Mouse (Mus musculus): ENCODE measurements around the gene Coq8b. TPM values are rescaled to one million over a fixed set of nuclear protein-coding genes. Genes with fewer than 3 reads are reported as not detected.

Coq8b gene
- polyA plus RNA-seq, 1 experiment from 2014 or later, result 27.2 TPM

- Histone ChIP-seq H3K36me3 (ENCODE audit: control insufficient read depth, insufficient read depth) (peaks cover 3% of the 10 kb centered on the region; the same call in 1 of the 2 replicates), H3K27ac (ENCODE audit: low read length) (no peak overlapping the region), H3K9ac (replicated peaks; ENCODE audit: low read depth, low read length) (no peak overlapping the region), H3K4me2 (ENCODE audit: low read length) (no peak overlapping the region), H3K9me3 (ENCODE audit: control insufficient read depth, low read length) (no peaks in the 10 kb centered on the region), H3K4me3 (replicated peaks; ENCODE audit: low read length) (no peak overlapping the region), H3K4me1 (replicated peaks; ENCODE audit: control insufficient read depth, insufficient read depth, low read length) (peaks cover 15% of the 10 kb centered on the region), H3K27me3 (replicated peaks; ENCODE audit: control insufficient read depth, insufficient read depth, low read length) (no peaks in the 10 kb centered on the region)
- no peak for ATAC-seq
These were observed 34.5 kb upstream of the Coq8b start for GRCm38 (mm10) chr7:27198355-27198754.

GRCm38 (mm10) chr7:27198779-27199178 lies 34.0 kb upstream of the Coq8b start:
- Histone ChIP-seq H3K4me2 (ENCODE audit: low read length) (no peak overlapping the region), H3K27ac (ENCODE audit: low read length) (no peak overlapping the region), H3K4me3 (replicated peaks; ENCODE audit: low read length) (no peak overlapping the region), H3K9ac (replicated peaks; ENCODE audit: low read depth, low read length) (no peak overlapping the region), H3K27me3 (replicated peaks; ENCODE audit: control insufficient read depth, insufficient read depth, low read length) (no peaks in the 10 kb centered on the region), H3K4me1 (replicated peaks; ENCODE audit: control insufficient read depth, insufficient read depth, low read length) (peaks cover 11% of the 10 kb centered on the region), H3K36me3 (ENCODE audit: control insufficient read depth, insufficient read depth) (no peaks in the 10 kb centered on the region; the same call in 1 of the 2 replicates), H3K9me3 (ENCODE audit: control insufficient read depth, low read length) (no peaks in the 10 kb centered on the region)
- ATAC-seq, result no peak
- WGBS, result 93% methylated on average over 8 of the region's 8 CpGs

- Histone ChIP-seq H3K27me3 (replicated peaks; ENCODE audit: control insufficient read depth, insufficient read depth, low read length) (no peaks in the 10 kb centered on the region), H3K9ac (replicated peaks; ENCODE audit: low read depth, low read length) (no peak overlapping the region), H3K36me3 (ENCODE audit: control insufficient read depth, insufficient read depth) (peaks cover 6% of the 10 kb centered on the region; the same call in 1 of the 2 replicates), H3K27ac (ENCODE audit: low read length) (no peak overlapping the region), H3K4me1 (replicated peaks; ENCODE audit: control insufficient read depth, insufficient read depth, low read length) (no peaks in the 10 kb centered on the region), H3K4me3 (replicated peaks; ENCODE audit: low read length) (no peak overlapping the region), H3K4me2 (ENCODE audit: low read length) (no peak overlapping the region), H3K9me3 (ENCODE audit: control insufficient read depth, low read length) (no peaks in the 10 kb centered on the region)
- ATAC-seq, result no peak
- WGBS, result 94% methylated on average over 8 of the region's 8 CpGs
These were observed 28.9 kb upstream of the Coq8b start for GRCm38 (mm10) chr7:27203730-27204449.

- H3K4me1 ChIP-seq (replicated peaks; ENCODE audit: control insufficient read depth, insufficient read depth, low read length), result no peaks in the 10 kb centered on the region
- whole genome bisulfite sequencing, result 94% methylated on average over 2 of the region's 2 CpGs
- H3K4me2 ChIP-seq (ENCODE audit: low read length), result no peak overlapping the region
- H3K27ac ChIP-seq (ENCODE audit: low read length), result no peak overlapping the region
- H3K9me3 ChIP-seq (ENCODE audit: control insufficient read depth, low read length), result no peaks in the 10 kb centered on the region
- H3K4me3 ChIP-seq (replicated peaks; ENCODE audit: low read length), result no peak overlapping the region
- peaks cover 23% of the 10 kb centered on the region for H3K36me3 ChIP-seq (ENCODE audit: control insufficient read depth, insufficient read depth)
- no peak overlapping the region for H3K9ac ChIP-seq (replicated peaks; ENCODE audit: low read depth, low read length)
- no peaks in the 10 kb centered on the region for H3K27me3 ChIP-seq (replicated peaks; ENCODE audit: control insufficient read depth, insufficient read depth, low read length)
- no peak for ATAC-seq
These were observed 20.2 kb upstream of the Coq8b start for GRCm38 (mm10) chr7:27212626-27213025.

- 85% methylated on average over 7 of the region's 7 CpGs for WGBS
- no peak overlapping the region for H3K9ac ChIP-seq (replicated peaks; ENCODE audit: low read depth, low read length)
- H3K36me3 ChIP-seq (ENCODE audit: control insufficient read depth, insufficient read depth), result peaks cover 14% of the 10 kb centered on the region
- peaks cover 5% of the 10 kb centered on the region for H3K4me1 ChIP-seq (replicated peaks; ENCODE audit: control insufficient read depth, insufficient read depth, low read length)
- H3K27ac ChIP-seq (ENCODE audit: low read length), result no peak overlapping the region
- no peaks in the 10 kb centered on the region for H3K27me3 ChIP-seq (replicated peaks; ENCODE audit: control insufficient read depth, insufficient read depth, low read length)
- H3K4me2 ChIP-seq (ENCODE audit: low read length), result no peak overlapping the region
- no peak for ATAC-seq
- no peaks in the 10 kb centered on the region for H3K9me3 ChIP-seq (ENCODE audit: control insufficient read depth, low read length)
- no peak overlapping the region for H3K4me3 ChIP-seq (replicated peaks; ENCODE audit: low read length)
These were observed 14.2 kb upstream of the Coq8b start for GRCm38 (mm10) chr7:27218586-27218985.

GRCm38 (mm10) chr7:27219937-27220336 lies 12.9 kb upstream of the Coq8b start:
- Histone ChIP-seq H3K4me1 (replicated peaks; ENCODE audit: control insufficient read depth, insufficient read depth, low read length) (peaks cover 19% of the 10 kb centered on the region), H3K36me3 (ENCODE audit: control insufficient read depth, insufficient read depth) (peaks cover 8% of the 10 kb centered on the region), H3K27ac (ENCODE audit: low read length) (no peak overlapping the region), H3K27me3 (replicated peaks; ENCODE audit: control insufficient read depth, insufficient read depth, low read length) (no peaks in the 10 kb centered on the region), H3K9me3 (ENCODE audit: control insufficient read depth, low read length) (no peaks in the 10 kb centered on the region), H3K4me2 (ENCODE audit: low read length) (no peak overlapping the region), H3K4me3 (replicated peaks; ENCODE audit: low read length) (no peak overlapping the region), H3K9ac (replicated peaks; ENCODE audit: low read depth, low read length) (no peak overlapping the region)
- WGBS, result 85% methylated on average over 11 of the region's 11 CpGs
- ATAC-seq, result no peak

- H3K4me1 ChIP-seq (replicated peaks; ENCODE audit: control insufficient read depth, insufficient read depth, low read length), result peaks cover 39% of the 10 kb centered on the region
- H3K4me2 ChIP-seq (ENCODE audit: low read length), result no peak overlapping the region
- no peak for ATAC-seq
- WGBS, result 91% methylated on average over 6 of the region's 6 CpGs
- no peak overlapping the region for H3K9ac ChIP-seq (replicated peaks; ENCODE audit: low read depth, low read length)
- H3K27ac ChIP-seq (ENCODE audit: low read length), result no peak overlapping the region
- no peaks in the 10 kb centered on the region for H3K9me3 ChIP-seq (ENCODE audit: control insufficient read depth, low read length)
- H3K27me3 ChIP-seq (replicated peaks; ENCODE audit: control insufficient read depth, insufficient read depth, low read length), result no peaks in the 10 kb centered on the region
- H3K4me3 ChIP-seq (replicated peaks; ENCODE audit: low read length), result no peak overlapping the region
- peaks cover 5% of the 10 kb centered on the region; the same call in 1 of the 2 replicates for H3K36me3 ChIP-seq (ENCODE audit: control insufficient read depth, insufficient read depth)
These were observed 10.9 kb upstream of the Coq8b start for GRCm38 (mm10) chr7:27221939-27222338.

- Histone ChIP-seq H3K27me3 (replicated peaks; ENCODE audit: control insufficient read depth, insufficient read depth, low read length) (no peaks in the 10 kb centered on the region), H3K27ac (ENCODE audit: low read length) (no peak overlapping the region), H3K4me2 (ENCODE audit: low read length) (no peak overlapping the region), H3K9ac (replicated peaks; ENCODE audit: low read depth, low read length) (no peak overlapping the region), H3K9me3 (ENCODE audit: control insufficient read depth, low read length) (no peaks in the 10 kb centered on the region), H3K36me3 (ENCODE audit: control insufficient read depth, insufficient read depth) (peaks cover 5% of the 10 kb centered on the region; the same call in 1 of the 2 replicates), H3K4me3 (replicated peaks; ENCODE audit: low read length) (no peak overlapping the region), H3K4me1 (replicated peaks; ENCODE audit: control insufficient read depth, insufficient read depth, low read length) (peaks cover 45% of the 10 kb centered on the region)
- 87% methylated on average over 1 of the region's 1 CpGs for WGBS
- ATAC-seq, result no peak
These were observed 10.3 kb upstream of the Coq8b start for GRCm38 (mm10) chr7:27222538-27222937.

- Histone ChIP-seq H3K36me3 (ENCODE audit: control insufficient read depth, insufficient read depth) (peaks cover 2% of the 10 kb centered on the region; the same call in 1 of the 2 replicates), H3K4me3 (replicated peaks; ENCODE audit: low read length) (peak overlapping the region; percentile 15), H3K27me3 (replicated peaks; ENCODE audit: control insufficient read depth, insufficient read depth, low read length) (no peaks in the 10 kb centered on the region), H3K9me3 (ENCODE audit: control insufficient read depth, low read length) (no peaks in the 10 kb centered on the region), H3K9ac (replicated peaks; ENCODE audit: low read depth, low read length) (peak overlapping the region; percentile 4), H3K4me1 (replicated peaks; ENCODE audit: control insufficient read depth, insufficient read depth, low read length) (peaks cover 52% of the 10 kb centered on the region), H3K4me2 (ENCODE audit: low read length) (peak overlapping the region; percentile 78), H3K27ac (ENCODE audit: low read length) (no peak overlapping the region)
- WGBS, result 80% methylated on average over 11 of the region's 11 CpGs
- ATAC-seq, result no peak
These were observed 7.8 kb upstream of the Coq8b start for GRCm38 (mm10) chr7:27224877-27225575.
